Mouse (Mus musculus) bone marrow macrophage, adult 2 months (primary cell): ENCODE data around the gene Plekhm2.

Experiments
- CTCF ChIP-seq: IDR thresholded peaks from 2 replicates; pipeline ENCODE4 v1.5.1; 2012; ENCODE audit warnings: low read depth, mild to moderate bottlenecking, low read length, moderate library complexity
- POLR2A ChIP-seq: IDR thresholded peaks from 2 replicates; pipeline ENCODE4 v1.6.1; 2012; ENCODE audit warnings: mild to moderate bottlenecking, low read depth, low read length, borderline replicate concordance

- TF ChIP-seq CTCF: no peak
- TF ChIP-seq POLR2A: no peak
Observed at GRCm38 (mm10) chr4:141676462-141676979, 11.8 kb upstream of the Plekhm2 start.
